Mouse (Mus musculus): ENCODE measurements around the gene Gm11549.

Gene Gm11549

GRCm38 (mm10) chr3:36484292-36484691 lies 37.3 kb downstream of the Gm11549 start:
- no peak for DNase-seq (ENCODE audit: extremely low read depth, insufficient read length, low spot score)

GRCm38 (mm10) chr3:36482940-36483339 lies 38.7 kb downstream of the Gm11549 start:
- no peak for DNase-seq (ENCODE audit: extremely low read depth, insufficient read length, low spot score)

- peak; percentile 81 for DNase-seq (ENCODE audit: extremely low read depth, insufficient read length, low spot score)
These were observed 39.8 kb downstream of the Gm11549 start for GRCm38 (mm10) chr3:36481776-36482193.

DNA sequence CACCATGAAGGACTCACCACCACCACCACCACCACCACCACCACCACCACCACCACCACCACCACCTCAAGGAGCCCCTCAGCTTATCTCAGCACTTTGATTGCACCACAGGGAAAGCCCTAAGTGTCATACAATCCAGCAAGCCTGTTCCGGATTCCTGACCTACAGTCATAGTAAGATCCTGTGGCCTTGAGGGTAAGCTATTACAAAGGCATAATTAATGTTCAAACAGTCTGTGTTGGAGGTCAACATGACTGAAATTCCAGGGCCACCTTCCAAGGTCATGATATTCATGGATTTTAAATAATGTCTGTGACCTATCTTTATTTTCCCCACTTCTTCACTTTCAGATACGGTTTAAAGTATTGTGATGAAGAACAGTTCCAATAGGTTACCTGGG lies 41.1 kb downstream of the Gm11549 start:
- DNase-seq (ENCODE audit: extremely low read depth, insufficient read length, low spot score) = no peak

GRCm38 (mm10) chr3:36478776-36479175 lies 42.8 kb downstream of the Gm11549 start:
- DNase-seq (ENCODE audit: extremely low read depth, insufficient read length, low spot score) = no peak

DNA sequence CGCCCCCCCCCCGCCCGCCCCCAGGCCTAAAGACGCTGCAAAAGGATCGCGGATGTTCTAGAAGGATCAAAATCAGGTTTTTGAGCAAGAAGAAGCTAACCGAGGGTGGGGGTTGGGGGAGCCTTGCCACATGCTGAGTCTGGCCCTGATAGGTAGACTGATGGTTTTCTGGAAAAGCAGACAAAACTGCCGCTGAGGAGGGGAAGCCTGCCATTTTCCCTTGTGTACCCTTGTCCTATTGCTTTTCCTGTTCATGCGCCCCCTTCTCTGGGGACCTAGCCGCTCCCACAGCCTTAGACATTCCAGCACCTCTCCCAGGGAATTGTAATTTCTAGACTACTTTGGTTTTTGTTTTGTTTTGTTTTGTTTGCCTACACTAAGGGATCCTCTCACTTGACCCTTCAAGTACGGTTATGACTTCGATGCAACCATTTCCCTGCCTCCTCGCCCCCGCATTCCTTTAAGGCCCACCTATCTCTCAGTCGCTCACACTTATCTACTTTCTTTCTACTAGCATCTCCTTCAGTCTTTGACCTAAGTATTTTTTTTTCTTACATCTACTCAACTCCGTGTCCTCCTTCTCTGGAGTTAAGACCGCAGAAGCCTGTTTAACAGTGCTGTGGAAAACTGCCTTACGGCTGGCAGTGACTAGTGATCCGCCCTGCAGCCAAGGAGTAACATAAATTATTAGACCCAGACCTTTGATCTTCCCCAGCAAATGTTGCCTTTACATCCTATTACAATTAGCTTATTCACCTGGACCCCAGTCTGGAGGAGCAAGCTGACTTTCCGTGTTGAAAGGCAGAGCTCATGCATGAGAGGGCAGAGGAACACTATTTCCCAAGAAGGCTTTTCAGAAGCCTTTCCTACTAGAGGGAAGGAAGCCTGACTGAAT lies 45.1 kb downstream of the Gm11549 start:
- no peak for DNase-seq (ENCODE audit: extremely low read depth, insufficient read length, low spot score)

GRCm38 (mm10) chr3:36475532-36476087 lies 46.0 kb downstream of the Gm11549 start, which contains the start of the genes Anxa5 and 1810062G17Rik:
Gene Anxa5, minus strand, starts transcription at chr3:36475894.
Gene 1810062G17Rik, plus strand, starts transcription at chr3:36475937.
- DNase-seq (ENCODE audit: extremely low read depth, insufficient read length, low spot score) = peak; percentile 99

DNA sequence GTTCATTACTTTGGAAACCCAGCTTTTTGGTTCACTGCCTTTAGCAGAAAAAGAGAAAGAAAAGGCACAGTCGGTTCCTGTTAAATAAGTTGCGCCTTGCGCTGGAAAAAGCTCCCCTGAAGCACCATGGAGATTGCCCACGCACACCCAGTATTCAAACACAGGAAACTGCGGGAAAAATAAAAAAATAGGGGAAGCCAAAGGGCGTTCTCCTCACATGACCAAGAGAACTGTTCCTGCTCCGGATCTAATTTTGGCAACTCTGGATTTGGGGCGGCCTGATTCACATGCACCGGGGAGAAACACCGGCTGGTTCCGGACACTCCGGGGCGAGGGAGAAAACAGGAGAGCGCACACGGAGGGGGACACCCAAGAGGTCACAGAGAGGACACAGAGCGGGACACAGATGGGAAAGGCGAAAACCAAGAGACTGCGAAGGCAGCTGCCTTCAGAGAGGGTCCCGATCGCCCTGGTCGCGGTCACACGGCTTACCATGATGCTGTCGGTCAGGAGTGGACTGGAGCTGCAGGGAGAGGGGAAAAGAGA lies 46.6 kb downstream of the Gm11549 start:
- DNase-seq (ENCODE audit: extremely low read depth, insufficient read length, low spot score) = no peak

DNA sequence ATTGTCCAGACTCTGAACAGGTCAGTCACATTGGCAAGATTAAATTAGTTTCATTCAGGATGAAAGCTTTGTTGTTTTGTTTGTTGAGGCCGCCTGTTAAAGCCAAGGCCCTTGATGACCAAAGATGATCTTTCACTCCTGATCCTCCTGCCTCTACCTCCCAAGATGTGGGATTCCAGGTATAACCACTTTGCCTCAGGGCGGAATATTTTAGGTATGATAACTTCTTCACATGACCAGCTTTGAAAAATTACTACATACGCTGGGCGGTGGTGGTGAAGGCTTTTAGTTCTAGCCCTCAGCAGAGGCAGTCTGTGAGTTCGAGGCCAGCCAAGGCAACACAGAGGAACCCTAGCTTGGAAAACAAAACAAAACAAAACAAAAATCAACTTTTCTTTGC lies 47.2 kb downstream of the Gm11549 start:
- DNase-seq (ENCODE audit: extremely low read depth, insufficient read length, low spot score) = no peak

GRCm38 (mm10) chr3:36473222-36473621 lies 48.4 kb downstream of the Gm11549 start:
- DNase-seq (ENCODE audit: extremely low read depth, insufficient read length, low spot score) = no peak

DNA sequence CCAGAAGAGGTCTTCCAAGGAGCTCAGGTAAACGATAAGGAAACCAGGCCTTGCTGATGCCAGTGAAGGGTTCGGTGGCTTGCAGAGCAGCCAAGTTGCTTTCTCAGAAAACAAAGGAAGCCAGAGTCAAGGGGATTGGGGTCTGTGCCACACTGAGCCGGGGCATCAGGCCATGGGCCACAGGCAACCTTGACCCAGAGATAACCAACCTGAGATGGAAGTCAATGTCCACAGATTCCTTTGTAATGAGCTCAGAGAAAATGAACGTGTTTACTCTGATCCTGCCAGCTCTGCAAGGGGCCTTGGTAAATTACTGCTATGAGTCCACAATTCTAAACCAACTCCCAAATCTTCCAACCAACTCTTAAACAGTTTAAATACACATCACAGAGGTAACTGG lies 49.8 kb downstream of the Gm11549 start:
- no peak for DNase-seq (ENCODE audit: extremely low read depth, insufficient read length, low spot score)

GRCm38 (mm10) chr3:36468871-36469270 lies 52.7 kb downstream of the Gm11549 start:
- DNase-seq (ENCODE audit: extremely low read depth, insufficient read length, low spot score) = peak; percentile 35

- DNase-seq (ENCODE audit: extremely low read depth, insufficient read length, low spot score) = peak; percentile 65
These were observed 54.0 kb downstream of the Gm11549 start for GRCm38 (mm10) chr3:36467632-36468031.

DNA sequence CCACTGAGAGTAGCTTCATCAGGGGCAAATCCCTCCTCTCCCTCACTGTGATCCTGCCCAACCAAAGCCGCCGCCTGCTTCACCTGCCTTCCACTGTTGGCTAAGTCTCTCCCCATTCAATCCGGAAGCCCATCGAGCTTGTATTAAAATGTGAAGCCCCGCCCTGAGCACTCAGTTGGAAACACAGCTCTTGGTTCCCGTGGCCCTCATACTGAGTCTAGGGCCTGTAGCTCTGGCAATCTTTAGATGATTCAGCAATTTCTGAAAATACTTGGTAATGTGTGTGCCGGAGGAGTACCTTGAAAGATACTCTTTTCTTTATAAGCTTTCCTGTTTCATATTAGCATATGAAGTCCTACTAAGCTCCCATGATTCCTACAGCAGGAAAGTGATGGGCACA lies 56.1 kb downstream of the Gm11549 start:
- DNase-seq (ENCODE audit: extremely low read depth, insufficient read length, low spot score) = no peak
